ENCODE assay signal across 9 mouse cellular contexts in the genomic region with DNA sequence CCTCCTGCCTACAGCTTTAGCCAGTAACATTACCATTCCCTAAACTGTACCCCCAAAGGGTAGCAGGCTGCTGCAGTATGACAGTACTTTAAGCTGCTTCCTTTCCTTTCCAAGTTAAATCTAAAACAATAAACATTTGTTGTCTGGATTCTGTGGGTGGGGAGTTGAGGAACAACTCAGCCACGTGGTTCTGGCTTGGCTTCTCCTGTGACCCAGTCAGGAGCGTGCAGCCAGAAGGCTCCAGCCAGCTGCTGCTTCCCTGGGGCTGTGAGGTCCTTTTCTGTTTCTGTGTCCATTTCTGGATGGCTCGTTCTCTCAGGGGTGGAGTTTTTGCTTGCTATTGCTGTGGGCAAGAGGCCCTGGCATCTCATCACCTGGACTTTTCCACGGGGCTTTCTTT.
DNase-seq lines count a peak whose midpoint lies in the region; ATAC-seq lines count a peak whose summit lies in the region.
"Had no signal": no experiment of that assay in that cellular context is flagged by ENCODE, and none has a peak within 500 bp of the region (broad histone marks: within the 10 kb centered on the region; RNA-seq: fewer than 3 reads in every experiment).

No protein-coding gene starts in this region.

- no peaks in the 10 kb centered on the region for H3K36me3 ChIP-seq in limb, embryonic 12.5 days
- no peaks in the 10 kb centered on the region for H3K36me3 ChIP-seq in limb, embryonic 10.5 days
- no peaks in the 10 kb centered on the region for H3K36me3 ChIP-seq in limb, embryonic 15.5 days

- no peak overlapping the region for H3K9ac ChIP-seq in limb, embryonic 12.5 days (replicated peaks)
- no peak overlapping the region for H3K9ac ChIP-seq in limb, embryonic 15.5 days

- H3K9me3 ChIP-seq in limb, embryonic 12.5 days, result no peaks in the 10 kb centered on the region
- H3K9me3 ChIP-seq in limb, embryonic 10.5 days (replicated peaks), result no peaks in the 10 kb centered on the region
- no peaks in the 10 kb centered on the region for H3K9me3 ChIP-seq in limb, embryonic 15.5 days

- peak overlapping the region; percentile 47 for H3K27ac ChIP-seq in limb, embryonic 12.5 days
- no peak overlapping the region for H3K27ac ChIP-seq in limb, embryonic 10.5 days
- peak overlapping the region; percentile 84 for H3K27ac ChIP-seq in limb, embryonic 15.5 days

- 50% methylated on average over 4 of the region's 4 CpGs for WGBS in limb, embryonic 12.5 days
- WGBS in limb, embryonic 10.5 days, result 70% methylated on average over 4 of the region's 4 CpGs
- 17% methylated on average over 4 of the region's 4 CpGs for WGBS in limb, embryonic 15.5 days

- H3K4me1 ChIP-seq in limb, embryonic 12.5 days (replicated peaks), result peaks cover 41% of the 10 kb centered on the region
- peaks cover 40% of the 10 kb centered on the region for H3K4me1 ChIP-seq in limb, embryonic 10.5 days
- H3K4me1 ChIP-seq in limb, embryonic 15.5 days, result peaks cover 41% of the 10 kb centered on the region

- DNase-seq in limb, embryonic 10.5 days (ENCODE audit: low spot score), result no peak
- peak; percentile 75 for DNase-seq in brain, adult 2 months (ENCODE audit: low read depth, low spot score)
- DNase-seq in gastrocnemius, postnatal 14 days, result peak; percentile 70
- no peak for DNase-seq in c-Kit-positive CD71-positive TER-119-positive erythroid progenitor cells, embryonic 14.5 days (ENCODE audit: low spot score)
- no peak for DNase-seq in right cerebral cortex, postnatal 4 days

- intact Hi-C loops in gastrocnemius, postnatal 14 days (cut with DNase I; ENCODE audit: low total_unique reads), result no loop called here

- no peak overlapping the region for H3K4me3 ChIP-seq in limb, embryonic 12.5 days (replicated peaks)
- no peak overlapping the region for H3K4me3 ChIP-seq in limb, embryonic 10.5 days
- H3K4me3 ChIP-seq in limb, embryonic 15.5 days, result no peak overlapping the region

- no peaks in the 10 kb centered on the region for H3K27me3 ChIP-seq in limb, embryonic 12.5 days
- H3K27me3 ChIP-seq in limb, embryonic 10.5 days (ENCODE audit: low read depth, poor library complexity, severe bottlenecking), result no peaks in the 10 kb centered on the region
- no peaks in the 10 kb centered on the region for H3K27me3 ChIP-seq in limb, embryonic 15.5 days
- H3K27me3 ChIP-seq: Patski had no signal

- no peak for ATAC-seq in limb, embryonic 12.5 days (ENCODE audit: insufficient number of reproducible peaks, insufficient read depth, low FRiP score, low TSS enrichment, low read depth)
- peak; percentile 30; the same call in 1 of the 2 replicates for ATAC-seq in limb, embryonic 15.5 days (ENCODE audit: insufficient number of reproducible peaks, low FRiP score, low TSS enrichment, low read depth)
- ATAC-seq in erythroid progenitor cell, adult 5-6 weeks (replicated peaks; ENCODE audit: low FRiP score, poor library complexity, severe bottlenecking), result no peak
- ATAC-seq: Patski had no signal

- H3K4me2 ChIP-seq in limb, embryonic 12.5 days, result no peak overlapping the region
- no peak overlapping the region for H3K4me2 ChIP-seq in limb, embryonic 15.5 days

Comparison
In these comparisons a context has a peak if more than half of its experiments do, and no peak if none do; other contexts are left out.
1. DNase-seq: peak in brain, adult 2 months (single experiment) and gastrocnemius, postnatal 14 days (single experiment); none in limb, embryonic 10.5 days (single experiment), c-Kit-positive CD71-positive TER-119-positive erythroid progenitor cells, embryonic 14.5 days (single experiment) and right cerebral cortex, postnatal 4 days (single experiment).